Mouse (Mus musculus): ENCODE data around the gene Peli3.

Peli3 gene

GRCm38 (mm10) chr19:4909376-4909775 is 33.6 kb downstream of the Peli3 start:
- no peak for DNase-seq (ENCODE audit: low spot score)

GRCm38 (mm10) chr19:4908107-4908506 is 34.8 kb downstream of the Peli3 start:
- DNase-seq (ENCODE audit: low spot score) = peak; percentile 42

GRCm38 (mm10) chr19:4905979-4906794 is 36.7 kb downstream of the Peli3 start, which contains the start of gene Bbs1:
Gene Bbs1, minus strand, starts transcription at chr19:4906628.
- DNase-seq (ENCODE audit: low spot score) = peak; percentile 91

GRCm38 (mm10) chr19:4899888-4900287 is 43.0 kb downstream of the Peli3 start:
- DNase-seq (ENCODE audit: low spot score) = no peak

- no peak for DNase-seq (ENCODE audit: low spot score)
Observed at GRCm38 (mm10) chr19:4898972-4899371, 44.0 kb downstream of the Peli3 start.

- DNase-seq (ENCODE audit: low spot score) = no peak
Observed at GRCm38 (mm10) chr19:4896780-4897520, 46.0 kb downstream of the Peli3 start.

GRCm38 (mm10) chr19:4891798-4892197 is 51.1 kb downstream of the Peli3 start:
- DNase-seq (ENCODE audit: low spot score) = no peak

GRCm38 (mm10) chr19:4889791-4890190 is 53.1 kb downstream of the Peli3 start:
- DNase-seq (ENCODE audit: low spot score) = no peak

GRCm38 (mm10) chr19:4883961-4884360 is 59.0 kb downstream of the Peli3 start:
- DNase-seq (ENCODE audit: low spot score) = no peak

Data from embryo, embryonic 10.5 days (tissue).